Mouse (Mus musculus): ENCODE measurements around the gene Aldh1b1.

Gene Aldh1b1

GRCm38 (mm10) chr4:45826275-45827040 lies 27.6 kb downstream of the Aldh1b1 start, which contains the start of gene Igfbpl1:
Gene Igfbpl1 (minus strand): TSS chr4:45826923.
- no peak for DNase-seq (ENCODE audit: low spot score in 2 of 2)

DNA sequence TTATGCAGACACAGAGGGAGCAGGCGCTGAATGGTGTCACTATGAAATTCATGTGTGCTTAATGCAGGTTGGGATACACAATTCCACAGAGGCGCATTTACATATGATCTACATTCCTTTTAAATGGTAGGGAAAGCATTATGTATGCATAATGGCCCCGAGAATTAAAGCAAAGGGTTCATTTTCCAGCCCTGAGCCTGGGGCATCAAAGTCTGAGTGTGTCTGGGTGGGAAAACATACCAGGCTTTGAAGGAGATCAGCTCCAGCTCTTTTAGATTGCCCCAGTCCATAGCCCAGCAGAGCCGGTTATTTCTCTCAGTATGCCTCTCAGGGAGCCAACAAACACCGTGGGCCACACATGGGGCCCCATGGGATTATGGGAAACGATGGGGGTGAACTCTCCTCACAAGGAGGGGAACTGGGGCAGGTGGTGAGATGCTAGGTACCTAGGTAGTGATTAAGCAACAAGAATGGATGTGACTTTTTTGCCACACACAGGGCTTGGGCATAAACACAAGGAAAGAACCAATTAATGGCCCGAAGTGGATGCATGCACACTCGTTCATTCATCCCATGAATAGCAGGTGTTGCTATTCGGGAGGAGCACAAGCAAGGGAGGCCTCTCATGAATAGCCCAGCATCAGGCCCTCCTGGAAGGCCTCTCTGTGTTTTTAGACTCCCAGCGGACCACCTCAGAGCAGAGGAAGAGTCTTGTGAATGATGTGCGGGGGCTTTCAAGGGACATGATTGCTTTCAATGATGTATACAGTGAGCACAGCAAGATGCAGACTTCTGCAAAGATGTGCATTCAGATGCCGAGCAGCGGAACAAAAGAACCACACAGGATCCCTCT lies 31.3 kb downstream of the Aldh1b1 start:
- DNase-seq (ENCODE audit: low spot score in 2 of 2) = no peak

GRCm38 (mm10) chr4:45831996-45832395 lies 33.2 kb downstream of the Aldh1b1 start:
- DNase-seq (ENCODE audit: low spot score in 2 of 2) = no peak

GRCm38 (mm10) chr4:45833461-45833860 lies 34.6 kb downstream of the Aldh1b1 start:
- no peak for DNase-seq (ENCODE audit: low spot score in 2 of 2)

- no peak for DNase-seq (ENCODE audit: low spot score in 2 of 2)
Observed at GRCm38 (mm10) chr4:45844355-45844754, 45.5 kb downstream of the Aldh1b1 start.

- no peak for DNase-seq (ENCODE audit: low spot score in 2 of 2)
Observed at GRCm38 (mm10) chr4:45846263-45846662, 47.4 kb downstream of the Aldh1b1 start.

DNA sequence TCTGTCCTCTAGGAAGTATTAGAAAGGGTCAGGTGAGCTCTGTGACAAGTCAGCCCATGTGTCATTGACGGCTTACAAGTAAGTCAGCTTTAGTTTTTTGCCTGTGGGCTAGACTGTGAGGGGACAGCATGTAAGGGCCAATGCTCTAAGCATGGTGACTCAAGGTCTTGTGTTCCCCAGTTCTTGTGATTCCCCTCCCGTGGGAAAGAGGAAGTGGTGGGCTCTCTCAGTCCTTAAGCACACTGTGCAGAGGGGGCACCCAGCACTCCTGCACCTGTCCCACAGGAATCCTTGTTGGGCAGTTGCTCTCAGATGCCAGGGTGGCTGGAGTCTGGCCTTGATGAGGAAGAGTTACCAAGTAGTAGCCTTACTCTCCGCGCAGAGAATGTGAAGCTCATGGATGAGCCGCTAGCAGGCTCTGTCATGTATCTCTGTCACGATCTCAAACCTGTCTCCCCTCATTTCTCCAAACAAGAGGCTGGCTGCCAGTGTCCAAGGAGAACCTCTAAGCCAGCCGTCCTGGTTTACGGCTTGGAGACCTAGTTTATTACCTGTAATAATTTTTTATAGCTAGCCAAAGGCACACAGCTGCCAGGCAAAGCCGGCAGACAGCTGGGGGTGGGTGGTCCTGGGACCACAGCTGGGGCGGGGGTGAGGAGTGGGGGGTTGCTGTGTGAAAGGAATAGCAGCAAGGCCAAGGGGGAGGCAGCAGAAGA lies 49.4 kb downstream of the Aldh1b1 start, which contains the start of gene Stra6l:
Gene Stra6l, plus strand, starts transcription at position 556 of the 716 bp plus-strand sequence.
- DNase-seq (ENCODE audit: low spot score in 2 of 2) = no peak

GRCm38 (mm10) chr4:45848825-45849156 lies 50.0 kb downstream of the Aldh1b1 start:
- no peak for DNase-seq (ENCODE audit: low spot score in 2 of 2)

- DNase-seq (ENCODE audit: low spot score in 2 of 2) = no peak
Observed at GRCm38 (mm10) chr4:45849419-45849818, 50.6 kb downstream of the Aldh1b1 start.

DNA sequence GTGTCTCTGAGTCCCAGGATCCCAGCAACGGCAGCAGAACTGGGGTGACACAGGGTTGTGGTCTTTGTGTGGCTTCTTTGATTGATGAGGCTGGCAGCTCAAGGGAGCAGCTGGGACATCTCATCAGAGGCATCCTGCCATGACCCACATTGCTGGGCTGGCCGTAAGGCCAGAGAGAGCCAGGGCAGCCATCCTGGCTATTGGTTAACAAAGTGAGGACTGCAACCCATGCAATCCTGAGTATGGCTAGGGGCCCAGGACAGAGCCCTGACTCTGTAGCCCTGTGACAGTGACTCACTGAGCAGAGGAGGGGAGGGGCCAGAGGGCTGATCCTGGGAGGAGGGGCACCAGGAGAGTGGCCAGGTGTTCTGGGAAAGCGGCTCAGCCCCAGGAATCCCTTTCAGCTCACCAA lies 52.8 kb downstream of the Aldh1b1 start:
- DNase-seq (ENCODE audit: low spot score in 2 of 2) = no peak

GRCm38 (mm10) chr4:45853496-45854246 lies 54.8 kb downstream of the Aldh1b1 start:
- no peak for DNase-seq (ENCODE audit: low spot score in 2 of 2)
